Mouse (Mus musculus): ENCODE measurements around the gene Vmn1r173.
"Not testable (repeated sequence)": the region's sequence is repeated elsewhere in the genome, so short reads cannot be mapped to it uniquely, and the experiment has no call there.

The Vmn1r173 gene

DNA sequence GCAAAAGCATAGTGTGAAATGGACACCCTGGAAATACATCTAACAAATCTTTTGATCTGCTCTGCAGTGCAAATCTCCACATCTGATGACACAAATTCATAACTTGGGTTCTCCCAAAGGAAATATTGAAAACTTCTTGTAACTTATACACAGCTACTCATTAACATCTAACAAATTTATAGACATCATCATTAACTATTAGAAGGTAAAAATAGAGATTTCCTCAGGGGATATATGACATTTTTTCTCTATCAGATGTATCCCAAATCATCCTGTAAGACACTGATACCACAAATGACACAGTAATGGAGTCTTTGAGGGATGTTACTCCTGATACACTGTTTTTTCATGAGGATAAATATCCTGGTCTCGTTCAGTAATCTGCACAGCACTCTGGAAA, at the start of gene Vmn1r173:
Vmn1r173 (plus strand) TSS at position 301 of the 400 bp plus-strand sequence.
- not testable (repeated sequence) for DNase-seq (ENCODE audit: low spot score)

DNA sequence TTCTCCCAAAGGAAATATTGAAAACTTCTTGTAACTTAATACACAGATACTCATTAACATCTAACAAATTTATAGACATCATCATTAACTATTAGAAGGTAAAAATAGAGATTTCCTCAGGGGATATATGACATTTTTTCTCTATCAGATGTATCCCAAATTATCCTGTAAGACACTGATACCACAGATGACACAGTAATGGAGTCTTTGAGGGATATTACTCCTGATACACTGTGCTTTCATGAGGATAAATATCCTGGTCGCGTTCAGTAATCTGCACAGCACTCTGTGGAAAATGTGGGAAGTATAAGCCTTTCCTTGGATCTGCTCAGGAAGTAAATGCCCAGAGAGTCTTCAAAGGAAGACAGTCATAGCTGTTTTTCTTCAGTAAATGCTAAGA, 42.5 kb upstream of the Vmn1r173 start, which contains the start of gene Vmn1r172:
Vmn1r172 (plus strand) TSS at position 301 of the 400 bp plus-strand sequence.
- DNase-seq (ENCODE audit: low spot score), result no peak

DNA sequence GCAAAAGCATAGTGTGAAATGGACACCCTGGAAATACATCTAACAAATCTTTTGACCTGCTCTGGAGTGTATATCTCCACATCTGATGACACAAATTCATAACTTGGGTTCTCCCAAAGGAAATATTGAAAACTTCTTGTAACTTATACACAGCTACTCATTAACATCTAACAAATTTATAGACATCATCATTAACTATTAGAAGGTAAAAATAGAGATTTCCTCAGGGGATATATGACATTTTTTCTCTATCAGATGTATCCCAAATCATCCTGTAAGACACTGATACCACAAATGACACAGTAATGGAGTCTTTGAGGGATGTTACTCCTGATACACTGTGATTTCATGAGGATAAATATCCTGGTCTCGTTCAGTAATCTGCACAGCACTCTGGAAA, 51.5 kb downstream of the Vmn1r173 start, which contains the start of gene Vmn1r174:
Vmn1r174 (plus strand) TSS at position 301 of the 400 bp plus-strand sequence.
- not testable (repeated sequence) for DNase-seq (ENCODE audit: low spot score)
